Mouse (Mus musculus) G1E (cell line): ENCODE measurements around the gene Ss18l2.

Source experiments
- CTCF ChIP-seq: IDR thresholded peaks from 2 replicates; pipeline ENCODE4 v1.5.1; 2012; ENCODE audit warnings: low read depth, low read length, inconsistent platforms, mixed read lengths
- GATA1 ChIP-seq: IDR thresholded peaks from 2 replicates; pipeline ENCODE4 v1.6.1; 2012; ENCODE audit warnings: borderline replicate concordance, low read length, inconsistent platforms, mixed read lengths
- GATA2 ChIP-seq: IDR thresholded peaks from 2 replicates; pipeline ENCODE4 v1.6.1; 2012; ENCODE audit warnings: low read depth, low read length, inconsistent platforms, borderline replicate concordance
- TAL1 ChIP-seq: conservative IDR thresholded peaks from 2 replicates; pipeline ENCODE4 v1.6.1; 2012; ENCODE audit warnings: low read depth, low read length, inconsistent platforms, mixed read lengths

GRCm38 (mm10) chr9:121696626-121697025, 13.5 kb upstream of the Ss18l2 start:
- no peak for TF ChIP-seq TAL1
- TF ChIP-seq CTCF = no peak
- no peak for TF ChIP-seq GATA2
- no peak for TF ChIP-seq GATA1
